Mouse (Mus musculus) CH12.LX (cell line): Measurements from ENCODE around the gene Chchd3. TPM values are rescaled to one million over a fixed set of nuclear protein-coding genes. Genes with fewer than 3 reads are reported as not detected.

Experiments used
- DNase-seq: peaks from one replicate; pipeline ENCODE4 v3.0.0-alpha.2; 2013; ENCODE audit errors: extremely low read depth
- H3K27ac ChIP-seq: 2 replicates; pipeline ENCODE4 v1.5.1; 2012; ENCODE audit warnings: low read depth, mild to moderate bottlenecking, control low read depth, moderate library complexity; ENCODE audit not compliant: insufficient read depth
- H3K27me3 ChIP-seq: replicated peaks from 2 replicates; pipeline ENCODE3; 2012; ENCODE audit warnings: inconsistent platforms
- H3K36me3 ChIP-seq, 2 experiments: replicated peaks in 1 of 2; 2 replicates each; pipeline versions ENCODE3 to v1.6.1; 2012; ENCODE audit warnings: inconsistent platforms in 1 of 2, low read length in 1 of 2, mild to moderate bottlenecking in 1 of 2, mixed read lengths in 1 of 2, moderate library complexity in 1 of 2; ENCODE audit not compliant: control insufficient read depth in 1 of 2, insufficient read depth in 1 of 2
- H3K4me1 ChIP-seq, 2 experiments: 2 replicates each; pipeline ENCODE4 v1.6.1; 2012; ENCODE audit warnings: inconsistent platforms in 1 of 2, moderate library complexity in 1 of 2; ENCODE audit not compliant: insufficient read depth in 2 of 2, control insufficient read depth in 1 of 2
- H3K4me2 ChIP-seq: 2 replicates; pipeline ENCODE4 v1.6.1; 2012; ENCODE audit warnings: low read depth, mild to moderate bottlenecking, control low read depth; ENCODE audit not compliant: poor library complexity, insufficient read depth, severe bottlenecking
- H3K4me3 ChIP-seq, 3 experiments: fragments of 150-350 bp in 1 of 3; sonication (generic) in 1 of 3; replicated peaks in 1 of 3; 2 replicates each; pipeline versions ENCODE3 to v1.5.1; 2011 to 2012; ENCODE audit warnings: low read depth in 2 of 3, low read length in 2 of 3, mild to moderate bottlenecking in 2 of 3, moderate library complexity in 2 of 3, control low read depth in 1 of 3, improper control_type of control experiment in 1 of 3, inconsistent platforms in 1 of 3, mixed read lengths in 1 of 3; ENCODE audit not compliant: poor library complexity in 1 of 3
- H3K79me2 ChIP-seq: replicated peaks from 2 replicates; pipeline ENCODE4 v1.6.1; 2012; ENCODE audit warnings: mild to moderate bottlenecking, moderate library complexity; ENCODE audit not compliant: control insufficient read depth, poor library complexity, insufficient read depth, severe bottlenecking; ENCODE audit errors: extremely low read depth
- H3K9ac ChIP-seq: 2 replicates; pipeline ENCODE4 v1.6.1; 2012; ENCODE audit warnings: low read depth, mild to moderate bottlenecking, control low read depth, moderate library complexity; ENCODE audit not compliant: insufficient read depth
- H3K9me3 ChIP-seq: replicated peaks from 2 replicates; pipeline ENCODE3; 2012; ENCODE audit warnings: low read length, inconsistent platforms, mixed read lengths
- CHD1 ChIP-seq: IDR thresholded peaks from 2 replicates; pipeline ENCODE4 v1.6.1; 2012; ENCODE audit warnings: low read depth, low read length, improper control_type of control experiment, inconsistent platforms
- CHD2 ChIP-seq: IDR thresholded peaks from 2 replicates; pipeline ENCODE4 v1.6.1; 2011; ENCODE audit warnings: low read length, improper control_type of control experiment
- CTCF ChIP-seq, 2 experiments: IDR thresholded peaks in 1 of 2; conservative IDR thresholded peaks in 1 of 2; 2 replicates each; pipeline ENCODE4 v1.5.1; 2011 to 2012; ENCODE audit warnings: low read depth in 2 of 2, low read length in 2 of 2, improper control_type of control experiment in 1 of 2, inconsistent platforms in 1 of 2, mild to moderate bottlenecking in 1 of 2, moderate library complexity in 1 of 2
- E2F4 ChIP-seq: IDR thresholded peaks from 2 replicates; pipeline ENCODE4 v1.6.1; 2011; ENCODE audit warnings: low read depth, low read length, improper control_type of control experiment; ENCODE audit not compliant: insufficient replicate concordance
- ELF1 ChIP-seq: IDR thresholded peaks from 2 replicates; pipeline ENCODE4 v1.6.1; 2014; ENCODE audit warnings: low read depth, mild to moderate bottlenecking, inconsistent platforms, low read length, improper control_type of control experiment
- IRF4 ChIP-seq: IDR thresholded peaks from 2 replicates; pipeline ENCODE4 v1.6.1; 2014; ENCODE audit warnings: low read depth, mild to moderate bottlenecking, inconsistent platforms, low read length, improper control_type of control experiment
- JUND ChIP-seq: conservative IDR thresholded peaks from 2 replicates; pipeline ENCODE4 v1.6.1; 2011; ENCODE audit warnings: low read depth, low read length, improper control_type of control experiment
- KAT2A ChIP-seq: IDR thresholded peaks from 2 replicates; pipeline ENCODE4 v1.6.1; 2012; ENCODE audit warnings: low read length, improper control_type of control experiment, inconsistent platforms; ENCODE audit not compliant: insufficient replicate concordance
- MAFK ChIP-seq: IDR thresholded peaks from 2 replicates; pipeline ENCODE4 v1.6.1; 2011; ENCODE audit warnings: low read length, improper control_type of control experiment; ENCODE audit not compliant: insufficient replicate concordance
- MAX ChIP-seq: IDR thresholded peaks from 2 replicates; pipeline ENCODE4 v1.6.1; 2011; ENCODE audit warnings: low read length, improper control_type of control experiment
- MAZ ChIP-seq: IDR thresholded peaks from 2 replicates; pipeline ENCODE4 v1.6.1; 2012; ENCODE audit warnings: low read depth, mild to moderate bottlenecking, inconsistent platforms, low read length, improper control_type of control experiment, moderate library complexity
- MEF2A ChIP-seq: IDR thresholded peaks from 2 replicates; pipeline ENCODE4 v1.6.1; 2014; ENCODE audit warnings: low read depth, mild to moderate bottlenecking, inconsistent platforms, low read length, improper control_type of control experiment, borderline replicate concordance
- MXI1 ChIP-seq: IDR thresholded peaks from 2 replicates; pipeline ENCODE4 v1.6.1; 2011; ENCODE audit warnings: mild to moderate bottlenecking, low read depth, low read length, improper control_type of control experiment
- NELFE ChIP-seq: IDR thresholded peaks from 2 replicates; pipeline ENCODE4 v1.6.1; 2011; ENCODE audit warnings: low read depth, low read length, improper control_type of control experiment
- NRF1 ChIP-seq: IDR thresholded peaks from 2 replicates; pipeline ENCODE4 v1.6.1; 2014; ENCODE audit warnings: low read depth, mild to moderate bottlenecking, inconsistent platforms, low read length, improper control_type of control experiment, moderate library complexity
- POLR2A ChIP-seq: IDR thresholded peaks from 2 replicates; pipeline ENCODE4 v1.6.1; 2011; ENCODE audit warnings: low read depth, mild to moderate bottlenecking, improper control_type of control experiment, low read length
- RCOR1 ChIP-seq: conservative IDR thresholded peaks from 2 replicates; pipeline ENCODE4 v1.6.1; 2012; ENCODE audit warnings: low read depth, mild to moderate bottlenecking, inconsistent platforms, low read length, improper control_type of control experiment
- SIN3A ChIP-seq: IDR thresholded peaks from 2 replicates; pipeline ENCODE4 v1.6.1; 2012; ENCODE audit warnings: low read length, improper control_type of control experiment, inconsistent platforms
- SMC3 ChIP-seq: IDR thresholded peaks from 2 replicates; pipeline ENCODE4 v1.6.1; 2011; ENCODE audit warnings: low read depth, low read length, improper control_type of control experiment
- TBP ChIP-seq: conservative IDR thresholded peaks from 2 replicates; pipeline ENCODE4 v1.6.1; 2011; ENCODE audit warnings: low read depth, low read length, improper control_type of control experiment
- TCF12 ChIP-seq: IDR thresholded peaks from 2 replicates; pipeline ENCODE4 v1.6.1; 2014; ENCODE audit warnings: low read depth, mild to moderate bottlenecking, inconsistent platforms, low read length, improper control_type of control experiment
- UBTF ChIP-seq: IDR thresholded peaks from 2 replicates; pipeline ENCODE4 v1.6.1; 2012; ENCODE audit warnings: low read depth, mild to moderate bottlenecking, inconsistent platforms, low read length, improper control_type of control experiment, moderate library complexity
- USF1 ChIP-seq: IDR thresholded peaks from 2 replicates; pipeline ENCODE4 v1.6.1; 2014; ENCODE audit warnings: low read depth, mild to moderate bottlenecking, inconsistent platforms, low read length, improper control_type of control experiment
- ZC3H11A ChIP-seq: IDR thresholded peaks from 2 replicates; pipeline ENCODE4 v1.6.1; 2012; ENCODE audit warnings: low read depth, mild to moderate bottlenecking, inconsistent platforms, low read length, improper control_type of control experiment
- ZKSCAN1 ChIP-seq: IDR thresholded peaks from 2 replicates; pipeline ENCODE4 v1.6.1; 2012; ENCODE audit warnings: low read depth, inconsistent platforms, low read length, improper control_type of control experiment, borderline replicate concordance
- dilution Hi-C: fragments of 300-500 bp; cut with MboI; formaldehyde crosslinking; loops from 2 replicates; pipeline ENCODE4 v1.14.3; 2020; ENCODE audit warnings: low sequenced_read_pairs; ENCODE audit not compliant: extremely low pct_unique_long_range_greater_than_20kb, extremely low pct_ligation_motif_present
- in situ Hi-C: fragments of 300-500 bp; cut with MboI; formaldehyde crosslinking; loops from 3 replicates; pipeline ENCODE4 v1.14.3; 2019; ENCODE audit warnings: low sequenced_read_pairs, low pct_ligation_motif_present, low pct_unique_long_range_greater_than_20kb, mixed read lengths
- polyA plus RNA-seq: library from polyadenylated mRNA; unstranded; fragments of >175 nt; gene quantifications from 2 replicates; pipeline ENCODE4 v1.2.1, GENCODE M21; 2012; ENCODE audit warnings: low read depth; ENCODE audit not compliant: insufficient read length
- total RNA-seq, 2 experiments: library from RNA; depleted of rRNA; stranded (reverse); fragments of 300-350 nt in 1 of 2; fragments of >200 nt in 1 of 2; gene quantifications; 2 replicates each; pipeline ENCODE4 v1.2.3; 2012 to 2014

The Chchd3 gene
- total and polyA plus RNA-seq, 3 experiments = 116 to 197 (median 133) TPM

DNA sequence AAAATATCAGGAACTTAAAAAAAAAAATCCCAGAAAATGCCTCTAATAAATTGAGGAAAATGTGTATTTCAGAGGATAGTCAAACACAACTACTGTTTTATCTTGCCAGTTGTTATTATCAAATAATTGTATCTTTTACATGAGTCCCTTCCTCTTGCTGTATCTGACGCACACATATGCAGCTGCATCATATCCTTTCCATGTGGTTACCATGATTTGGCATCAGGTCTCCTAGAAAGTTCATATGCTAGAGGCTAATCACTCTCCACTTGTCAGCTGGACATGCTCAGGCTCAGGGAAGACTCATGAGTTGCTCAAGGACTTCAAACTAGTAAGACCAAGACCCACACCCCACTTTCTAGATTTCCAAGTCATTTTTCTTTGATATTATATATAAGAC, 122.4 kb downstream of the Chchd3 start:
- H3K4me2 ChIP-seq = no peak overlapping the region
- in situ Hi-C loops (no loop called here), dilution Hi-C loops (no loop called here)
- H3K4me3 ChIP-seq = no peak overlapping the region
- peaks cover 5 to 7% of the 10 kb centered on the region in 2 experiments for H3K36me3 ChIP-seq
- TF ChIP-seq SMC3 (no peak), JUND (no peak), MAFK (no peak), MEF2A (no peak), POLR2A (no peak), TBP (no peak), NRF1 (no peak), SIN3A (no peak), MAZ (no peak), NELFE (no peak), TCF12 (no peak), UBTF (no peak), ZKSCAN1 (no peak), ELF1 (no peak), E2F4 (no peak), RCOR1 (no peak), CTCF (conservative IDR thresholded peaks at IDR 0.05 in 1 of 2, IDR thresholded peaks at IDR 0.05 in 1 of 2; ENCODE audit: low read depth in 2 of 2, low read length in 2 of 2) (no peak), IRF4 (no peak)
- H3K27me3 ChIP-seq = no peaks in the 10 kb centered on the region
- H3K27ac ChIP-seq = no peak overlapping the region
- H3K9ac ChIP-seq = no peak overlapping the region
- no peaks in the 10 kb centered on the region for H3K4me1 ChIP-seq
- DNase-seq = no peak
- H3K9me3 ChIP-seq = no peaks in the 10 kb centered on the region
- H3K79me2 ChIP-seq = no peaks in the 10 kb centered on the region

DNA sequence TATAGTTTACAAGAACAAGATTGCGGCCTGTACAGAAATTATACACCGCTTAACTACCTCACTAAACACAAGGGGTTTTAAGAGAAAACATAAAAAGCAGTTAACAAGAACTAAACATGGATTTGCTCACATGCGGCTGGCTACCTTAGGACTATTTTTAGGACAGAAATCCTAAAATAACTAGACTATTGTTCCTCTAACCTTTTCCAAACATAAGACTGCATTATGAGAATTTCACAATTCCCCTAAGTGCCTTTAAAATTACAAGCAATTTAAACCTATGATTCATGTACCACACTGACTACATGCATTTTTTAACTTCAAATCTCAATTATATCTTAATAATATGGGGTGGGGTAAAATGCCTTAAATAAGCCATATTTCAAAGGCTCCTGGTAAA, 123.3 kb downstream of the Chchd3 start:
- Histone ChIP-seq H3K27me3 (no peaks in the 10 kb centered on the region), H3K4me3 (no peak overlapping the region), H3K4me1 (no peaks in the 10 kb centered on the region), H3K27ac (no peak overlapping the region), H3K36me3 (peaks cover 5 to 12% of the 10 kb centered on the region in 2 experiments), H3K9ac (no peak overlapping the region), H3K4me2 (no peak overlapping the region), H3K9me3 (no peaks in the 10 kb centered on the region), H3K79me2 (no peaks in the 10 kb centered on the region)
- in situ Hi-C loops (no loop called here), dilution Hi-C loops (no loop called here)
- TF ChIP-seq CHD2 = no peak
- TF ChIP-seq E2F4 = no peak
- no peak for TF ChIP-seq KAT2A
- no peak for TF ChIP-seq MXI1
- TF ChIP-seq ZC3H11A = no peak
- no peak for TF ChIP-seq CHD1
- no peak for TF ChIP-seq ELF1
- TF ChIP-seq USF1 = no peak
- no peak for TF ChIP-seq MAX
- no peak for TF ChIP-seq ZKSCAN1
- DNase-seq = no peak
